Comparison of ENCODE assay signal across 18 mouse cellular contexts in genomic region chr11:84016810-84017508, GRCm38 (mm10). TPM values are rescaled to one million over a fixed set of nuclear protein-coding genes. Genes with fewer than 3 reads are reported as not detected.
A peak's percentile ranks its signal among the peaks of the same experiment; 100 is the strongest.
DNase-seq lines count a peak whose midpoint lies in the region; ATAC-seq and TF ChIP-seq lines count a peak whose summit lies in the region.
"Had no signal": no experiment of that assay in that cellular context is flagged by ENCODE, and none has a peak within 500 bp of the region (broad histone marks: within the 10 kb centered on the region; RNA-seq: fewer than 3 reads in every experiment).

No protein-coding gene starts in this region.

- no peak overlapping the region for H3K9ac ChIP-seq in liver, adult 2 months (ENCODE audit: low read depth, low read length)
- no peak overlapping the region for H3K9ac ChIP-seq in liver, embryonic 12.5 days
- H3K9ac ChIP-seq: forebrain, embryonic 13.5 days; hindbrain, embryonic 12.5 days; limb, embryonic 13.5 days; lung, embryonic 15.5 days; midbrain, embryonic 15.5 days had no signal

- DNase-seq in kidney, adult 11 months, result peak; percentile 7
- no peak for DNase-seq in kidney, postnatal 4 days
- peak; percentile 92 for DNase-seq in liver, adult 2 months (ENCODE audit: extremely low read depth, low read depth, low spot score)
- peak; percentile 58 to 69 for DNase-seq in kidney, postnatal 36 days
- DNase-seq in adipocyte (ENCODE audit: low spot score), result no peak
- DNase-seq in gastrocnemius, postnatal 25 days, result no peak
- DNase-seq: adrenal gland, postnatal 14 days; cerebellum, adult 8-10 months; lung, postnatal 4 days; thymus, postnatal 14 days had no signal

- 33% methylated on average over 7 of the region's 7 CpGs for WGBS in liver, adult 2 months
- WGBS in liver, embryonic 12.5 days (ENCODE audit: insufficient replicate concordance), result 78% methylated on average over 7 of the region's 7 CpGs

- TF ChIP-seq CTCF in liver, adult 2 months (IDR thresholded peaks at IDR 0.05; ENCODE audit: low read depth, low read length), result no peak

- no peak for ATAC-seq in liver, embryonic 12.5 days
- ATAC-seq: activated CD4-positive, CD25-positive, alpha-beta regulatory T cell, adult 4 months; forebrain, embryonic 13.5 days; midbrain, embryonic 15.5 days had no signal

- H3K36me3 ChIP-seq in liver, adult 2 months (ENCODE audit: control insufficient read depth, insufficient read depth, low read length), result peaks cover 19% of the 10 kb centered on the region
- H3K36me3 ChIP-seq in liver, embryonic 12.5 days, result peaks cover 56% of the 10 kb centered on the region

- H3K79me2 ChIP-seq in liver, adult 2 months (ENCODE audit: control insufficient read depth, insufficient read depth, low read length), result peaks cover 10% of the 10 kb centered on the region; the same call in 1 of the 2 replicates

- no peaks in the 10 kb centered on the region for H3K27me3 ChIP-seq in liver, adult 2 months (ENCODE audit: control insufficient read depth, insufficient read depth, low read length)
- no peaks in the 10 kb centered on the region for H3K27me3 ChIP-seq in liver, embryonic 12.5 days (replicated peaks)
- H3K27me3 ChIP-seq: forebrain, embryonic 13.5 days; hindbrain, embryonic 12.5 days; limb, embryonic 13.5 days; lung, embryonic 15.5 days; midbrain, embryonic 15.5 days had no signal

- peak overlapping the region; percentile 41 for H3K27ac ChIP-seq in liver, adult 2 months (replicated peaks; ENCODE audit: insufficient read depth, low read depth, low read length)
- no peak overlapping the region for H3K27ac ChIP-seq in liver, embryonic 12.5 days
- H3K27ac ChIP-seq: forebrain, embryonic 13.5 days; hindbrain, embryonic 12.5 days; limb, embryonic 13.5 days; lung, embryonic 15.5 days; midbrain, embryonic 15.5 days had no signal

- no peak overlapping the region for H3K4me3 ChIP-seq in liver, adult 2 months (ENCODE audit: insufficient read depth, low read depth, low read length)
- no peak overlapping the region for H3K4me3 ChIP-seq in liver, embryonic 12.5 days
- H3K4me3 ChIP-seq: forebrain, embryonic 13.5 days; hindbrain, embryonic 12.5 days; limb, embryonic 13.5 days; lung, embryonic 15.5 days; midbrain, embryonic 15.5 days; myocyte had no signal

- H3K9me3 ChIP-seq in liver, embryonic 12.5 days (replicated peaks), result no peaks in the 10 kb centered on the region
- H3K9me3 ChIP-seq: forebrain, embryonic 13.5 days; hindbrain, embryonic 12.5 days; limb, embryonic 13.5 days; lung, embryonic 15.5 days; midbrain, embryonic 15.5 days had no signal

- TF ChIP-seq POLR2A in liver, adult 2 months (IDR thresholded peaks at IDR 0.05; ENCODE audit: extremely low read depth, insufficient read depth, low read length), result no peak

- H3K4me1 ChIP-seq in liver, adult 2 months (ENCODE audit: control insufficient read depth, insufficient read depth, low read length), result peaks cover 8% of the 10 kb centered on the region
- no peaks in the 10 kb centered on the region for H3K4me1 ChIP-seq in liver, embryonic 12.5 days
- H3K4me1 ChIP-seq: lung, embryonic 15.5 days had no signal

- no peak overlapping the region for H3K4me2 ChIP-seq in liver, embryonic 12.5 days
- H3K4me2 ChIP-seq: forebrain, embryonic 13.5 days; hindbrain, embryonic 12.5 days; limb, embryonic 13.5 days; lung, embryonic 15.5 days; midbrain, embryonic 15.5 days had no signal

RNA-seq across cellular contexts. Expression of gene Dusp14, which starts 52.1 kb away (rescaled TPM):
- total RNA-seq in liver, adult 2 months (2014; rRNA removed), result 0.83 and 0.87 TPM in 2 replicates
- 4.4 and 4.5 TPM in 2 replicates for polyA plus RNA-seq in liver, adult 2 months (2012; rRNA removed)
- polyA plus RNA-seq in liver, embryonic 12.5 days (2016; fragmentation: Nextera tagmentation; extraction: Ambion mirVana), result 1.1 TPM in 2 replicates
- 1 to 10 TPM; 5.0 to 6.3 TPM for total RNA-seq in gastrocnemius, postnatal 25 days (2021)

RNA-seq across cellular contexts. Expression of gene Synrg, which starts 52.7 kb away (rescaled TPM):
- 6.5 and 7.7 TPM in 2 replicates for total RNA-seq in liver, adult 2 months (2014; rRNA removed)
- 6.8 and 9.1 TPM in 2 replicates for polyA plus RNA-seq in liver, adult 2 months (2012; rRNA removed)
- 10.2 and 11.2 TPM in 2 replicates for polyA plus RNA-seq in liver, embryonic 12.5 days (2016; fragmentation: Nextera tagmentation; extraction: Ambion mirVana)
- 10 to 100 TPM; 30.5 to 32.3 TPM for total RNA-seq in gastrocnemius, postnatal 25 days (2021)

Comparison
In these comparisons a context has a peak if more than half of its experiments do, and no peak if none do; other contexts are left out.
1. DNase-seq: peak in kidney, adult 11 months (single experiment), liver, adult 2 months (single experiment) and kidney, postnatal 36 days (2 of 2); none in kidney, postnatal 4 days (0 of 2), adipocyte (single experiment) and gastrocnemius, postnatal 25 days (single experiment).